ENCODE assay signal across 33 mouse cellular contexts in the genomic region with DNA sequence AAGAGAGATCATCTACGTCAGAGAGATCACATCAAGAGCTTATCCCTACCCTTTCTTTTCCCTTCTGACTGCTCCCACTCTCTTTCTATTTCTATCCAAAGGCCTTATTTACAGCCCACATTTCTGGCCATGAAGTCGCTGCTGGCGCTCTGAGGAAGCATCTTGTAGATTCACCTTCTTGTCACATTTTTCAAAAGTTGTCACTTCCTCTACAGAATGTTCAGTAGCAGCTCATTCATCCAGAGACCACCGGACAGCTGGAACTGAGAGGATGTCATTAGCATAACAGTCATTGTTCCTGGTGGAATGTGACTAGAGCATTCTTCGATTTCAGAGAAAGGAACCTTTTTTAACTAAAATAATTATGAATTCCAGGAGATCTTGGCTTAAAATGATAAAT. TPM values are rescaled to one million over a fixed set of nuclear protein-coding genes. Genes with fewer than 3 reads are reported as not detected.
A peak's percentile ranks its signal among the peaks of the same experiment; 100 is the strongest.
DNase-seq lines count a peak whose midpoint lies in the region; ATAC-seq and TF ChIP-seq lines count a peak whose summit lies in the region.
"Had no signal": no experiment of that assay in that cellular context is flagged by ENCODE, and none has a peak within 500 bp of the region (broad histone marks: within the 10 kb centered on the region; RNA-seq: fewer than 3 reads in every experiment).

No protein-coding gene starts in this region.

- ATAC-seq in limb, embryonic 11.5 days (ENCODE audit: insufficient number of reproducible peaks, low FRiP score, low TSS enrichment, low read depth): no peak
- ATAC-seq: forebrain, embryonic 15.5 days; hindbrain, postnatal 0 days; inflammation-experienced regulatory T-cells, adult 6 months; intestine, embryonic 16.5 days; Patski had no signal

- no peaks in the 10 kb centered on the region for H3K9me3 ChIP-seq in limb, embryonic 11.5 days (ENCODE audit: control insufficient read depth, low read length)
- H3K9me3 ChIP-seq in limb, embryonic 10.5 days (replicated peaks): no peaks in the 10 kb centered on the region
- H3K9me3 ChIP-seq: embryonic facial prominence, embryonic 10.5 days; embryonic facial prominence, embryonic 13.5 days; forebrain, embryonic 12.5 days; forebrain, embryonic 15.5 days; heart, embryonic 10.5 days; heart, embryonic 13.5 days had no signal

- H3K4me3 ChIP-seq in limb, embryonic 11.5 days (ENCODE audit: low read depth, low read length): no peak overlapping the region
- H3K4me3 ChIP-seq in limb, embryonic 10.5 days: no peak overlapping the region
- H3K4me3 ChIP-seq in lung, adult 2 months (replicated peaks; ENCODE audit: extremely low read depth, low read depth, low read length): no peak overlapping the region
- H3K4me3 ChIP-seq: embryonic facial prominence, embryonic 10.5 days; embryonic facial prominence, embryonic 13.5 days; erythroblast, embryonic 14.5 days; forebrain, embryonic 12.5 days; forebrain, embryonic 15.5 days; gastrocnemius, adult 2 months; heart, embryonic 10.5 days; heart, embryonic 13.5 days had no signal

- no peak overlapping the region for H3K9ac ChIP-seq in limb, embryonic 11.5 days (ENCODE audit: low read length)
- H3K9ac ChIP-seq: embryonic facial prominence, embryonic 13.5 days; forebrain, embryonic 12.5 days; forebrain, embryonic 15.5 days; heart, embryonic 13.5 days; hindbrain, embryonic 14.5 days had no signal

- H3K27ac ChIP-seq in limb, embryonic 11.5 days (replicated peaks; ENCODE audit: low read depth, low read length): no peak overlapping the region
- H3K27ac ChIP-seq in limb, embryonic 10.5 days: no peak overlapping the region
- H3K27ac ChIP-seq: embryonic facial prominence, embryonic 10.5 days; embryonic facial prominence, embryonic 13.5 days; forebrain, embryonic 12.5 days; forebrain, embryonic 15.5 days; gastrocnemius, adult 2 months; heart, embryonic 10.5 days; heart, embryonic 13.5 days; hindbrain, embryonic 14.5 days; hindbrain, postnatal 0 days had no signal

- no peaks in the 10 kb centered on the region for H3K36me3 ChIP-seq in limb, embryonic 11.5 days (ENCODE audit: control insufficient read depth, insufficient read depth, low read length)
- no peaks in the 10 kb centered on the region for H3K36me3 ChIP-seq in limb, embryonic 10.5 days
- H3K36me3 ChIP-seq: embryonic facial prominence, embryonic 10.5 days; embryonic facial prominence, embryonic 13.5 days; forebrain, embryonic 12.5 days; forebrain, embryonic 15.5 days; heart, embryonic 10.5 days; heart, embryonic 13.5 days had no signal

- TF ChIP-seq CTCF in lung, adult 2 months (IDR thresholded peaks at IDR 0.05; ENCODE audit: insufficient read depth, low read length): no peak

- no peak for TF ChIP-seq POLR2A in lung, adult 2 months (IDR thresholded peaks at IDR 0.05; ENCODE audit: borderline replicate concordance, extremely low read depth, low read depth, low read length)

- 70% methylated on average over 5 of the region's 5 CpGs for WGBS in limb, embryonic 11.5 days
- 71% methylated on average over 5 of the region's 5 CpGs for WGBS in limb, embryonic 10.5 days
- 41% methylated on average over 5 of the region's 5 CpGs for WGBS in lung, adult 2 months

- peak; percentile 18 for DNase-seq in limb, embryonic 11.5 days (ENCODE audit: low spot score)
- no peak for DNase-seq in limb, embryonic 10.5 days (ENCODE audit: low spot score)
- peak; percentile 52 for DNase-seq in Muller cell, postnatal 12 days (ENCODE audit: inconsistent ontology term)
- peak; percentile 35 for DNase-seq in ZHBTc4 (ENCODE audit: low read depth, low spot score)
- DNase-seq in lung, adult 2 months: no peak
- DNase-seq in left cerebral cortex, postnatal 4 days: no peak
- DNase-seq: adrenal gland, adult 8-10 months; adrenal gland, postnatal 25 days; cerebellum, adult 18-20 months; cerebellum, adult 9-10 months; cerebellum, postnatal 14 days; embryo, embryonic 11 days; gastrocnemius, adult 2 months; gastrocnemius, postnatal 25 days; heart, adult 18-20 months; heart, postnatal 14 days; heart, postnatal 4 days had no signal

- intact Hi-C loops in left cerebral cortex, postnatal 4 days (cut with DNase I): no loop called here

- H3K27me3 ChIP-seq in limb, embryonic 11.5 days (ENCODE audit: control insufficient read depth, insufficient read depth, low read length): no peaks in the 10 kb centered on the region
- no peaks in the 10 kb centered on the region for H3K27me3 ChIP-seq in limb, embryonic 10.5 days (ENCODE audit: low read depth, poor library complexity, severe bottlenecking)
- H3K27me3 ChIP-seq: embryonic facial prominence, embryonic 13.5 days; forebrain, embryonic 12.5 days; forebrain, embryonic 15.5 days; heart, embryonic 13.5 days had no signal

- no peak overlapping the region for H3K4me2 ChIP-seq in limb, embryonic 11.5 days (ENCODE audit: low read depth, severe bottlenecking)
- H3K4me2 ChIP-seq: embryonic facial prominence, embryonic 13.5 days; forebrain, embryonic 12.5 days; forebrain, embryonic 15.5 days; heart, embryonic 13.5 days; hindbrain, embryonic 14.5 days had no signal

- H3K4me1 ChIP-seq in limb, embryonic 11.5 days (ENCODE audit: control insufficient read depth, insufficient read depth, low read length): no peaks in the 10 kb centered on the region
- H3K4me1 ChIP-seq in limb, embryonic 10.5 days: no peaks in the 10 kb centered on the region
- H3K4me1 ChIP-seq in lung, adult 2 months (ENCODE audit: control insufficient read depth, insufficient read depth, low read length): no peaks in the 10 kb centered on the region
- H3K4me1 ChIP-seq: embryonic facial prominence, embryonic 10.5 days; embryonic facial prominence, embryonic 13.5 days; forebrain, embryonic 12.5 days; forebrain, embryonic 15.5 days; heart, embryonic 10.5 days; heart, embryonic 13.5 days had no signal

RNA-seq across cellular contexts. Expression of a gene that starts 26.6 kb away (rescaled TPM):
- polyA plus RNA-seq in limb, embryonic 11.5 days (2014; fragmentation: Nextera tagmentation; extraction: Ambion mirVana): not detected in 2 replicates
- not detected in 2 replicates for polyA plus RNA-seq in limb, embryonic 10.5 days (2016; fragmentation: Nextera tagmentation; extraction: Ambion mirVana)
- 1.9 and 2.4 TPM in 2 replicates for polyA plus RNA-seq in lung, adult 2 months (2012; rRNA removed)
- not detected for total RNA-seq in left cerebral cortex, postnatal 4 days (2021)
- total RNA-seq: adrenal gland, postnatal 25 days; ES-E14; gastrocnemius, adult 2 months; gastrocnemius, postnatal 25 days; heart, postnatal 14 days; heart, postnatal 4 days; hindbrain, postnatal 0 days had no signal
- polyA plus RNA-seq: C2C12; embryonic facial prominence, embryonic 10.5 days; erythroblast, embryonic 14.5 days; forebrain, embryonic 12.5 days; forebrain, embryonic 15.5 days; hindbrain, embryonic 14.5 days; hindbrain, postnatal 0 days had no signal

RNA-seq across cellular contexts. Expression of a gene that starts 54.2 kb away (rescaled TPM):
- polyA plus RNA-seq in limb, embryonic 11.5 days (2014; fragmentation: Nextera tagmentation; extraction: Ambion mirVana): not detected in 2 replicates
- 0.23 and 0.28 TPM in 2 replicates for polyA plus RNA-seq in limb, embryonic 10.5 days (2016; fragmentation: Nextera tagmentation; extraction: Ambion mirVana)
- not detected in 2 replicates for polyA plus RNA-seq in lung, adult 2 months (2012; rRNA removed)
- total RNA-seq in left cerebral cortex, postnatal 4 days (2021): not detected
- total RNA-seq: adrenal gland, adult 8-10 months; adrenal gland, postnatal 25 days; ES-E14; gastrocnemius, adult 2 months; gastrocnemius, postnatal 25 days; heart, adult 18-20 months; heart, postnatal 14 days; heart, postnatal 4 days; hindbrain, postnatal 0 days had no signal
- polyA plus RNA-seq: C2C12; erythroblast, embryonic 14.5 days; forebrain, embryonic 12.5 days; forebrain, embryonic 15.5 days; gonadal fat pad, adult 2 months; heart, embryonic 13.5 days; hindbrain, embryonic 11.5 days; hindbrain, embryonic 14.5 days; intestine, embryonic 16.5 days; Patski had no signal

Comparison
In these comparisons a context has a peak if more than half of its experiments do, and no peak if none do; other contexts are left out.
1. DNase-seq: peak in limb, embryonic 11.5 days (single experiment), Muller cell, postnatal 12 days (single experiment) and ZHBTc4 (single experiment); none in limb, embryonic 10.5 days (single experiment), lung, adult 2 months (single experiment) and left cerebral cortex, postnatal 4 days (single experiment).